Mouse (Mus musculus) brown adipose tissue, adult 24 weeks (tissue): Measurements from ENCODE around the gene Armc3. TPM values are rescaled to one million over a fixed set of nuclear protein-coding genes. Genes with fewer than 3 reads are reported as not detected.
"Not testable (repeated sequence)": the region's sequence is repeated elsewhere in the genome, so short reads cannot be mapped to it uniquely, and the experiment has no call there.

ENCODE experiments used
- H3K27ac ChIP-seq: fragments of 200-500 bp; replicated peaks from 2 replicates; pipeline ENCODE4 v1.5.1; 2012; ENCODE audit warnings: low read depth, mild to moderate bottlenecking, low read length
- H3K4me1 ChIP-seq: fragments of 200-500 bp; 2 replicates; pipeline ENCODE4 v1.6.1; 2012; ENCODE audit warnings: low read length, mixed read lengths; ENCODE audit not compliant: control insufficient read depth, insufficient read depth, insufficient read length
- H3K4me3 ChIP-seq: fragments of 200-500 bp; 2 replicates; pipeline ENCODE4 v1.5.1; 2012; ENCODE audit warnings: low read depth, mild to moderate bottlenecking, low read length, moderate library complexity; ENCODE audit not compliant: insufficient read depth
- polyA plus RNA-seq: library from polyadenylated mRNA; stranded (reverse); fragments of >200 nt; gene quantifications from 2 replicates; pipeline ENCODE4 v1.2.4, GENCODE M21; 2012; ENCODE audit not compliant: missing spikeins, insufficient read depth, insufficient read length

Gene Armc3
- polyA plus RNA-seq, 1 experiment, result not detected

GRCm38 (mm10) chr2:19255037-19255436 lies 55.9 kb downstream of the Armc3 start:
- H3K4me1 ChIP-seq, result no peaks in the 10 kb centered on the region
- H3K27ac ChIP-seq, result no peak overlapping the region
- H3K4me3 ChIP-seq, result no peak overlapping the region

- H3K27ac ChIP-seq, result no peak overlapping the region
- no peak overlapping the region for H3K4me3 ChIP-seq
- H3K4me1 ChIP-seq, result no peaks in the 10 kb centered on the region
Observed at GRCm38 (mm10) chr2:19257255-19257654, 58.2 kb downstream of the Armc3 start.

GRCm38 (mm10) chr2:19260399-19260798 lies 61.3 kb downstream of the Armc3 start:
- H3K4me3 ChIP-seq, result no peak overlapping the region
- no peak overlapping the region for H3K27ac ChIP-seq
- H3K4me1 ChIP-seq, result no peaks in the 10 kb centered on the region

- Histone ChIP-seq H3K27ac (no peak overlapping the region), H3K4me1 (no peaks in the 10 kb centered on the region), H3K4me3 (no peak overlapping the region)
Observed at GRCm38 (mm10) chr2:19263375-19263774, 64.3 kb downstream of the Armc3 start.

GRCm38 (mm10) chr2:19265834-19266233 lies 66.7 kb downstream of the Armc3 start:
- no peak overlapping the region for H3K27ac ChIP-seq
- H3K4me3 ChIP-seq, result no peak overlapping the region

GRCm38 (mm10) chr2:19267396-19267795 lies 68.3 kb downstream of the Armc3 start:
- H3K27ac ChIP-seq, result no peak overlapping the region
- no peaks in the 10 kb centered on the region for H3K4me1 ChIP-seq
- no peak overlapping the region for H3K4me3 ChIP-seq

More at GRCm38 (mm10) chr2:19265834-19266233, 66.7 kb downstream of the Armc3 start:
- no peaks in the 10 kb centered on the region for H3K4me1 ChIP-seq

GRCm38 (mm10) chr2:19269955-19270354 lies 70.9 kb downstream of the Armc3 start:
- Histone ChIP-seq H3K27ac (no peak overlapping the region), H3K4me1 (no peaks in the 10 kb centered on the region), H3K4me3 (no peak overlapping the region)

- Histone ChIP-seq H3K4me1 (no peaks in the 10 kb centered on the region), H3K4me3 (no peak overlapping the region), H3K27ac (no peak overlapping the region)
Observed at GRCm38 (mm10) chr2:19270709-19271120, 71.6 kb downstream of the Armc3 start.

- no peak overlapping the region for H3K4me3 ChIP-seq
- H3K27ac ChIP-seq, result no peak overlapping the region
- H3K4me1 ChIP-seq, result no peaks in the 10 kb centered on the region
Observed at GRCm38 (mm10) chr2:19274583-19274982, 75.5 kb downstream of the Armc3 start.

- Histone ChIP-seq H3K4me3 (peak overlapping the region; percentile 59), H3K27ac (no peak overlapping the region), H3K4me1 (no peaks in the 10 kb centered on the region)
Observed at GRCm38 (mm10) chr2:19275602-19276539, 76.8 kb downstream of the Armc3 start.

- Histone ChIP-seq H3K4me3 (no peak overlapping the region), H3K4me1 (no peaks in the 10 kb centered on the region), H3K27ac (no peak overlapping the region)
Observed at GRCm38 (mm10) chr2:19280331-19280730, 81.2 kb downstream of the Armc3 start.

- H3K4me1 ChIP-seq, result no peaks in the 10 kb centered on the region
- no peak overlapping the region for H3K27ac ChIP-seq
Observed at GRCm38 (mm10) chr2:19292366-19292765, 93.3 kb downstream of the Armc3 start.

GRCm38 (mm10) chr2:19300345-19301089 lies 101.4 kb downstream of the Armc3 start:
- no peaks in the 10 kb centered on the region for H3K4me1 ChIP-seq
- no peak overlapping the region for H3K4me3 ChIP-seq
- H3K27ac ChIP-seq, result no peak overlapping the region

More at GRCm38 (mm10) chr2:19292366-19292765, 93.3 kb downstream of the Armc3 start:
- no peak overlapping the region for H3K4me3 ChIP-seq

- no peak overlapping the region for H3K4me3 ChIP-seq
- no peaks in the 10 kb centered on the region for H3K4me1 ChIP-seq
- H3K27ac ChIP-seq, result no peak overlapping the region
Observed at GRCm38 (mm10) chr2:19301251-19301650, 102.1 kb downstream of the Armc3 start.

- not testable (repeated sequence) for H3K4me1 ChIP-seq, H3K4me3 ChIP-seq, H3K27ac ChIP-seq
Observed at GRCm38 (mm10) chr2:19303087-19303486, 104.0 kb downstream of the Armc3 start.
